Mouse (Mus musculus): ENCODE measurements around the gene Pnpla8.
"Not testable (repeated sequence)": the region's sequence is repeated elsewhere in the genome, so short reads cannot be mapped to it uniquely, and the experiment has no call there.

Pnpla8 gene

DNA sequence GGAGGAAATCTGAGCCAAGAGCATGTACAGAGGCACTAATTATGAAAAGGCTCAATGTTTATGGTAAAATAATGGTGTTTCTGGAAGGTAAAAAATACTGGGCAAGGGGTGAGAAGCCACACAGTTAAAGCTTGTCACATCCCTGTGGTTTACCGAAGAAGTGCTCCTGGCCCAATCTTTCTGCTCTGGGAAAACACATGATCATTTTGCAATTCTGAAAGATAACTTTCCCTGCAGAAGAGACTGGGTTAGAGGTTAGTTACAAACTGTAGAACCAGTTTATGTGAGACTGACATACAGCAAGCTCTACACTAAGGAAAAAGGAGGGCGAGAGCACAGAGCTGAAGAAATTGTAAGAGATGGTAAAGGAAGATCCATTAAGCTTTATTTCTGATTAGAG lies 46.0 kb downstream of the Pnpla8 start:
- in situ Hi-C loops (cut with MboI; ENCODE audit: unreplicated experiment in 2 of 2): loop anchor here (5.0 to 10.0 kb wide), 2 partner anchors 52 to 60 kb away; partner anchors contain the start of gene Dnajb9 (in 1 of the 2)

DNA sequence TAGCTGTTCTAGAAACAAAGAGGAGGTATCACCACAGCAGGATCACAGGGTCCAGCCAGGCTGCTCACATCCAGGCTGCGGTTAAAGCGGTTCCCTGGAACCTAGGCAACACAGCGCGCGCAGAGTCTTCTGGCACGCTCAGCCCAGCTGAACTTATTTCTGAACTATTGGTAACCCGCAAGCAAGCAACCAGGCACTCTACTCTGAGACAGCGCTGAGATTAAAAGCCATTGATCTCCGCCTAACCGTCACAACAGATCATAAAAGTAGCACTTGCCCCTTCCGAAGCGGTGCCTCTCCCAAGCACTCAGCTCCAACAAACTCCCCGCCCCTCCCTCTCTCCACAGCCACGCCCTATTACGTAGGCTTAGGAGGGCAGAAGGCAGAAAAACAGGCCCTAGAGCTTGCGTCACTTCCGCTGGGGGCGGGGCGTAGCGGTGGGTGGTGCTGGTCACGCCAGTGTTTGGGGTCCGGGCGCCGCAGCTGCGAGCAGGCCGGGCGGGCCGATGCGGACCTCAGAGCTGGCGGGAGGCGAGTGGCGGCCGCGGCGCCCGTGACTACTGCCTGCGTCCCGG lies 47.6 kb downstream of the Pnpla8 start:
- in situ Hi-C loops (cut with MboI; ENCODE audit: unreplicated experiment in 2 of 2): loop anchor here (5.0 to 10.0 kb wide), 2 partner anchors 54 to 62 kb away; partner anchors contain the start of gene Dnajb9 (in 1 of the 2)

DNA sequence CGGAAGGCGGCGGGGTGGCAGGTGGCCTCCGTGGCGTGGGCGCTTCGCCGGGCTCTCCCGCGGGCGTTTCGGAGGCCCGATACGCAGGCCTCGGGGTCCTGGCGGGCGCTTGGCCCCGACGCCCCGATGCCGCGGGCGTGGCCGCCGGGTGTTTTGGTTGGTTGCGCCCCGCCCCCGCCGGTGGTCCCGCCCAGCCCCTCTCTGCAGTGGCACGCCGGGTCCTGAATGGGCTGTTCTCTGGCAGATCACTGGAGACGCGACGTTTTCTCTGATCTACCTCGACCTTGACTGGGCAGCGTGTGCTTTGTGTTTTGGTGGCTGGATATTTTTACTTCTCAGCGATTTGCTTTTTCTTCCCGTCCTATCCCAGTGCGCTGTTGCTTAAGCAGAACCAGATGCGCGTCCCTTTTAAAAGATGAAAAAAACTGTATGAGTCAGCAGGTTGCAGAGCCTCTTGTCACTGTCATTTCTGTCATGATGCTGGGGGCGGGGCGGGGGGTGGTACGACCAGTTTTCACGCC lies 48.2 kb downstream of the Pnpla8 start:
- in situ Hi-C loops (cut with MboI; ENCODE audit: unreplicated experiment in 2 of 2): loop anchor here (5.0 to 10.0 kb wide), 2 partner anchors 55 to 62 kb away; partner anchors contain the start of gene Dnajb9 (in 1 of the 2)

DNA sequence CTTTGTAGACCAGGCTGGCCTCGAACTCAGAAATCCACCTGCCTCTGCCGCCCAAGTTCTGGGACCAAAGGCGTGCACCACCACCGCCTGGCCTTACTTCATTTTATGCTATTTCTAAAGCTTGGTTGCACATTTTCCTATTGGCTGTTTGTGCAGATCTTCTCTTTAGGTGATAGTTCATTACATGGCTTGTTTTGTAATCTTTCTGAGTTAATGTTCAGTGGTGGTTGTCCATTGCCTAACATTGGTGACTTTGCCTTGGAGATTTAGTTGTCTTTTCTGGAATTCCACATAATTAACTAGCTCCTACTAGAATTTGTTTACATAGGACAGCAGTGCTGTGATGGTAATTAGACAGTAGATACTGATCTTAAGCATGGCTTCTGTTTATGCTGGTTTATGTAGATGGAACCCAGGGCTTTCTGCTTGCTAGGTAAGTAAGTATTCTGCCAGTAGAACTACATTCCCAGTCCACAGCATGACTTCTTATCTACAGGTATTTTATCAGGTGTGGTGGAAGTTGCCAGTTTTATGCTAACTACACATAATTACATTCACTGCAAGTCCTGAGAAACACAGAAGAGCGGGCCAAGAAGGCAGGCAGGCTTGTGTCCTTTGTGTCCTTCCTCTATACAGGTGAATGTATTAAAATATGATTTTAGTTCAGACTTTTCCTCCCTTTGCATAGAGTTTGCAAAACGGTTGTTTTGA lies 53.1 kb downstream of the Pnpla8 start:
- in situ Hi-C loops (cut with MboI; ENCODE audit: unreplicated experiment in 2 of 2): no loop called here

DNA sequence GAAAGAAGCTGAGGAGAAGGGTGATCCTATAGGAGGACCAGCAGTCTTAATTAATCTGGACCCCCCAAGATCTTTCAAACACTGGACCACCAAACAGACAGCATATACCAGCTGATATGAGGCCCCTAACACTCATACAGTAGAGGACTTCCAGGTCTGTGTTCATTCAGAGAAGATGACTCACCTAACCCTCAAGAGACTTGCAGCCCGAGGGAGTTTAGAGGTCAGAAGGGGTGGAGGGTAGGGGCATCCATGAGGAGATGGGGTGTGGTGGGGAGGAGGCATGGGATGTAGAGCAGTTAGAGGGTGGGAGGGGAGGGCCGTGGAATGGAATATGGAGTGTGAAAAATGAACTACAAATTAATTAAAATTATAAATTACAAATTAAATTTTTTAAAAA lies 59.0 kb downstream of the Pnpla8 start:
- in situ Hi-C loops (cut with MboI; ENCODE audit: unreplicated experiment in 2 of 2): not testable (repeated sequence)

DNA sequence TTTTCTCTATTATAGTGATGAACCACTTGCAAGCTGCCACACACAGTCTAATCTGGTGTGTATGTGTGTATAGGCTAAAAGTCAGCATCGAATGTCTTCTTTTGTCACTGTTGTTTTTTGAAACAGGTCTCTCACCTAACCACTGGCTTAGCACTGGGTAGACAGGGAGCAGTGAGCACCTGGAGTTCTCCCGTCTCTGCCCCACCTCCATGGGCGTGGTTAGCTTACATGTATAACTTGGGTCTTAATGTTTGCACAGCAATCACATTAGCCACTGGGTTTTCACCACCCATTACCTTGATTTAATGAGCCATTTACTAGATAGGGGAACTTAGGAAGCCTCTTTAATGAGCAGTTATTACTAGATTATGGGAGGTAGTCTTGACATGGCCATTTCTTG lies 60.4 kb downstream of the Pnpla8 start:
- in situ Hi-C loops (cut with MboI; ENCODE audit: unreplicated experiment in 2 of 2): no loop called here

DNA sequence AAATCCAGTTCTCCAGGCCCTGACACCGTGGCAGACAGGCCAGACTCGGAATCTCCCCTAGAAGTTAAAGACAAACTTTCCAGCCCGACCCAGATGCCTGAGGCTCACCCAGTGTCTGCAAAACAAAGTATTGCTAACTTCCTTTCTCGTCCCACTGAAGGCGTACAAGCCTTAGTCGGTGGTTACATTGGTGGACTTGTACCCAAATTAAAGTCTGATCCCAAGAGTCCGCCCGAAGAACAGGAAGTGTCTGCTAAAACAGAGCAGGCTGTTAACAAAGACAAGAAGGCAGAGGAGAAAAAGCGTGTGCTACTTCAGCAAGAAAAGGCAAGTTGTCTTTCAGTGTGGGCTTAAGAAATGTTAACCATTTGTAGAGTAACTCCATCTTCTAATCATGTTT lies 62.2 kb downstream of the Pnpla8 start:
- in situ Hi-C loops (cut with MboI; ENCODE audit: unreplicated experiment in 2 of 2): no loop called here

DNA sequence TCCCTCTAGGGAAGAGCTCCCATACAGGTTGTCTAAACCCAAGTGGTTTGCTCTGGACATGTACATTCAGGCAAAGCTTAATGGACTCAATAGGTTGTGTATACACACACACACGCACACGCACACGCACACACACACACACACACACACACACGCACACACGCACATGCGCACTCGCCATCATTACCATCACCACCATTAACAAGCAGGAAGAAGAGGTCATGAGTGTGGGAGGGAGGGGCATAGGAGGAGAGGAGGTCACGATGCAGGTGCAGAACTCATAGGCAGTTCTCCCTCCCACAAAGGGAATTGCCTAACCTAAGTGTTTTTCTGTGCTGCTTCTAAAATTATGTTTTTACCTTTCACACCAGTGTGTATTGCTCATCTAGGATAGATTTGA lies 65.8 kb downstream of the Pnpla8 start:
- in situ Hi-C loops (cut with MboI; ENCODE audit: unreplicated experiment in 2 of 2): no loop called here

DNA sequence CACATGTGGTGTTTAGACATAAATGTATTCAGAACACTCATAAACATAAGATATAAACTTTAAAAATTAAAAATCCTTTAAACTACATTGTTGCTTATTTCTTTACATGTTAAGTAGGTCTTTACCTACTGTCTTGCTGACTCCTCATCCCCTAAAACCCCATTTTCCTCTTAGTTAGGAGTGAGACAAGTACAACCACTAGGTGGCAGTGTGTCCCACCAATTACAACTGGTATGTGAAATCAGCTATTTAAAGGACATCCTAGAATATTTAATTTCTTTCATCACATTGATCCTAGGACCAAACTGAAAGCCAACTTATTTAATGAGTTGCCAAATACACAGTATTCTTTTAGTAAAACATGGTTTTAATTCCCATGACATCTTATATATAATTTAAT lies 71.1 kb downstream of the Pnpla8 start:
- in situ Hi-C loops (cut with MboI; ENCODE audit: unreplicated experiment in 2 of 2): loop anchor here in 1 of 2 experiments (5.0 to 10.0 kb wide), 2 partner anchors 163 to 260 kb away; no protein-coding TSS in a partner anchor

DNA sequence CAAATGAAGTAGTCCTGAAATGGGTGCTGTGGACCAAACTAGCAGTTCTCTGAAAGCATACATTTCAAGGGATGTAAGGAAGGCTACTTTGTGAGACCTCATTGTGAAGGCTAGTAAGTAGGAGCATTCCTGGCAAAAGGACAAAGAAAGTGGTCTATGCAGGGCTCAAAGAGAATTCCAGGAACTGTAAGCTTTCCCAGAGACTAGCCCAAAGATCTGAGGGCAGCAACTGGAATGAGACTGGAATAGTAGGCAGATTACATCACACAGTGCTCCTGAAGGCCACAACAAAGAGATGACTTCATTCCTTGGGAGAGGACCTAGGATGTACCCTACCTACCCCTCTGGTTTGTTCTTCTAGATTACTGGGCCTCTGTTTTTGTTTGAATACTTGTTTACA lies 79.6 kb downstream of the Pnpla8 start:
- in situ Hi-C loops (cut with MboI; ENCODE audit: unreplicated experiment in 2 of 2): no loop called here

DNA sequence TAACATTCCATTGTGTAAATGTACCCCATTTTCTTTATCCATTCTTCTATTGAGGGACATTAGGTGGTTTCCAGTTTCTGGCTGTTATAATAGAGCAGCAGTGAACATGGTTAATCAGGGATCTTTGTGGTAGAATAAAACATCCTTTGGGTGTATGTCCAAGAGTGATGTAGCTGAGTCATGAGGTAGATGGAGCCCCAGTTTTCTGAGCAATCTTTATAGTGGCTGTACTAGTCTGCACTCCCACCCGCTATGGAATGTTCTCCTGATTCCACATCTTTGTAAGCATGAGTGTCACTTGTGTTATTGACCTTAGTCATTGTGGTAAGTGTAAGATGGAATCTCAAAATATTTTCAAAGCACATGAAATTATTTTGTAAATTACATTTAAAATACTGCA lies 82.8 kb downstream of the Pnpla8 start:
- in situ Hi-C loops (cut with MboI; ENCODE audit: unreplicated experiment in 2 of 2): no loop called here

DNA sequence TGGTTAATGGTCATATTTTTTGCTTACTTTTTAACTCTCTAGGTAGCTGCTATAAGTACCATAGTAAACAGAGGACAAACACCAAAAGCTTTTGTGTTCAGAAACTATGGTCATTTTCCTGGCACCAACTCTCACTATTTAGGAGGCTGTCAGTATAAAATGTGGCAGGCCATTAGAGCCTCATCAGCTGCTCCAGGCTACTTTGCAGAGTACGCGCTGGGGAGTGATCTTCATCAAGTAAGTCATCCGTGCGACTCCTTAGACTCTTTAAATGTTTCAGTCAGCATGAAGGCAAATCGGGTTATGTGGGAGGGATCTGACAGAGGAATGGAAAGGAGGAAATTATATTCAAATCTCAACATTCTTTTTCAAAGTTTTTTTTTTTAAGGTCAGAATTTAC lies 83.7 kb downstream of the Pnpla8 start:
- in situ Hi-C loops (cut with MboI; ENCODE audit: unreplicated experiment in 2 of 2): no loop called here

DNA sequence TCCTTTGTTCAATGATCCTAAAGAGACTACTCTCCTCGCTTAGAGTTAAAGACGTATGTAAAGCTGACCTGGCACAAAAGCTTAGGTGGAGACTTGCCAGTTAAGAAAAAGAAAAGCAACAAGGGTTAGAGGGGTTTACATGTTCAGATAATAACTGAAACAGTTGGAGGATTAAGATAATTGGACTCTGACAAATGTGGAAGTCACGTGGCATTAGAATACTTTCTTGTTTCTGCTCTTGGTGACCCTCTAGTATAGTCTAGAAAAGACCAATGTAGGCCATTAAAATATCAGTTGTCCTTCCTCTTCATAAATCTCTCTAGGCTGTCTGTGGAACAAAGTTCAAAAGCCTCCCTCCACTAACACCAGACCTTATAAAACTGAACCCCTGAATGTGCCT lies 87.1 kb downstream of the Pnpla8 start:
- in situ Hi-C loops (cut with MboI; ENCODE audit: unreplicated experiment in 2 of 2): no loop called here

DNA sequence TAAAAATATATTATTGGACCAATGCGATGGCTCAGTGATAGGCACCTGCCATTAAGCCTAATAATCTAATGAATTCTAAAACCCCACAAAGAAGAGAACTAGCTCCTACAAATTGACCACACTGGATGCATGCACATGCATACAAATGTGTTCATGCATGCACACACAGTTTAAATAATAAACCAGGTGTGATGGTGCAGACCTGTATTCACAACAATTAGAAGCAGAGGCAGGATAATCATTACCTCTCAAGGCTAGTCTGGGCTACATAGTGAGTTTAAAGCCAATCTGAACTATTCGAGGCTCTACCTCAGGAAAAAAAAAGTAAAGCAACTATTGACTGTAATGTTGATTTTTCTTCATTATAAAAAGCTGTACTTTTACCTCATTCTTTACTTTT lies 94.0 kb downstream of the Pnpla8 start:
- in situ Hi-C loops (cut with MboI; ENCODE audit: unreplicated experiment in 2 of 2): no loop called here

DNA sequence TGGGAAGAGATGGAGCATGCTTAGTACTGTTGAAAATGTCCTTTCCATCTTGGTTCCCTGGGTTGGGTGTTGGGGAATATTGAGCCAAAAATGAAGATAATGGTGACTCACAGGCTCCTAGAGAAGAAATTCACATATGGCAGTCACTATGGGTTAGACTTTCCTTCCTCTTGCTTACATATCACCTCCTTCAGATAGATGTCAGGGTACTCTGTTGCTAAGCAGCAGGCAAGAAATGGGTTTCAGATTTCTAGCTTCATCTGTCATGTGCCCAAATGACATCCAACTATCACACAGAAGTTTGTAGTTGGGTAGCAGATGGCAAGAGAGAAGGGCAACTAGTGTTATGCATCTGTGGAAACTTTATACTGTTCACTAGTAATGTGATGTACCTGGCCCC lies 103.9 kb downstream of the Pnpla8 start:
- in situ Hi-C loops (cut with MboI; ENCODE audit: unreplicated experiment in 2 of 2): no loop called here

DNA sequence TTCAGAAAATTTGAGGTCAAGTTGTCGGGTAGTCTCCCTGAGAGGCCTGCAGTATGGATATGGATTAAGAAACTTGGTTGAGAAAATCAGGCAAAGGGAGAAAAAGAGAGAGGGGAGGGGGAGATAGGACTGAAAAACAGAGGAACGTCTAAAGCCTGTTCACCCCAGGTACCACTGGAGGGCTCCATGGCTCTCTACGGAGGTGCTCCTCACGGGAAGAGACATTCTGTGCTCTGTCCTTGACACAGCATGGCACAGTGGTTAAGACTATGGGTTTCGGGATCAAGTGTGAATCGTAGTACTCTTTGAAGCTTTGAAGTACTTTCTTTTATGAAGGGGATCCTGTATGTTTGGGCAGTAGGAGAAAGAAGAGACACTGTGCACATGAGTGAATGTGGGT lies 106.3 kb downstream of the Pnpla8 start:
- in situ Hi-C loops (cut with MboI; ENCODE audit: unreplicated experiment in 2 of 2): no loop called here

DNA sequence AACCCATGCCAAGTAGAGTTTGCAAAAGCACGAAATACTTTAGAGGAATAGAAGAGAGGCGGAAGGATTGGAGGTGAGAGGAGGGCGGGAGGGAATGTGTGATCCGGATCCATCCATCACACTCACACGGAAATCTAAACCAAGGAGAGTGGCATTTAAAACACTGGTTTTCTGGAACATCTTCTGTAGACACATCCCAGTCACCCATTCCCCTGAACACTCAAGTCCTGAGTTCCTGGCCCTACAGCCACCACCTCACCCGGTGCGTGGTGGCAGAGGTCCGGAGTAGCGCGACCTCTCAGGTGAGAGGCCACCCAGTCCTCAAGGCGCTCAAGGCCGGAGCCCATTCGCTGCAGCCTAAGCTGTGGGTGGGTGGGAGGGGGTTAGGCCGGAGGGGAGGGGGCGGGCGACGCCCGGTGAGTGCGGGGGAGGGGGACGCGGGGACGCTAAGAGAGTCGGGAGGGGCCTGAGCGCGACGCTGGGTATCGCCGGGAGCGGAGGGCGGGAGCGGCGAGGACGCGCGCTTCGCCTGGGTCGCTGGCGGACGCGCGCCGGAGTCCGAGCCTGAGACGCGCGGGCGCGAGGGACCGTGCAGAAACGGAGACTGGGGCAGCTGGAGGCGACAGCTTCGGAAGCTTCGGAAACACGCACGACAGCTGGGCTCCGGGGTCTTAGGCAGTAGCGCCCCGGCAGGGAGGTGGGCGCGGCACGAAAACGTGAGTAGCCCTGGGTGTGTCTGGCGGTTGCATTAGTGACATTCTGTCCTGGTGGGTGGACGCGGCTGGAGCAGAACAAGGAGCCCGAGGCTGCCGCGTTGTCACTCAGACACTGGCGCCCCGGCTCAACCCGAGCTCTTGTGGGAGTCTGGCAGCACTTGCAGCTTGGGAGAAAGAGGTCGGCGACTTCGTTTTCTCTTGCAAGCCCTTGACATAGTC lies 107.5 kb downstream of the Pnpla8 start, which contains the start of gene Nrcam:
Gene Nrcam, plus strand, starts transcription at position 505 of the 935 bp plus-strand sequence.
- in situ Hi-C loops (cut with MboI; ENCODE audit: unreplicated experiment in 2 of 2): no loop called here

DNA sequence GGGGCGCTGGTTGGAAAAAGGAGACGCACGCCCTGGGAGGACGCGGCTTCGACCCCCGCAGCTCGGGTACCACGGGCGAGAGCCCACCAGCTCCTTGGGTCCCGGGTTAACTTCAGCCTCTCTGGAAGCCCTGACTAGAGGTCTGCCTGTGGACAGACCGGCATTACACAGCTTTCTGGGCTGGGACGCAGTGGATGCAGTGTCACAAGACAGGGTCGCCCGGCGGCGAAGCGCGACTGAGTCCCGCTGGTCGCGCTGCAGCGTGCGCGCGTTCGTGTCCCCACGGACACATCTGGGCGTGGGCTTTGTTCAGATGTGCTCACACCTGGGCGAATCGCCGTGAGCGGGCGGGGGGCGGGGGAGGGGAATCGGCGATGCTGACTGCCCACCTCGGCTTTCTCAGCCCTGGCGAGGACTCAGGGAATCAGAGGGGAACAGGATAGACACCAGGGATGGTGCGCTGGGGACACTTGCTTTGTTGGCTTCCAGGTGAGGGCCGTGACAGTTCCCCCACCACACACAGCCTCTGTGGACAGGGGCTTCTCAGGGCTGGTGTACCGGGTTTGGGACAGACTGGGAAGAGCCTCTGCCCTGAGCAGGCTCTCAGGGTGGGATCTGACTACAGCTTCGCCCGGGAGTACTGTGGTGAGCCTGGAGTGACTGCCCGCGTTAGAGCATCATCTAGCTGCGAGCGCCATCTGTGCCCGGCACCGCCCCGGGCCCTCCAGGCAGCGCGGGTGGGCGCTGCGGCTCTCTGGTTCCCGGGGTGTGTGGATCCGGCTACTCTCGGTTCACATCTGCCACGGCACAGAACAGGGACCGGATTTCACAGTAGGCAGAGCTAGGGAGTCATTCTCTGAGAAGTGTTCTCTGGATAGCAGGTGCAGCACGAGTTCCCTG lies 108.4 kb downstream of the Pnpla8 start:
- in situ Hi-C loops (cut with MboI; ENCODE audit: unreplicated experiment in 2 of 2): no loop called here

DNA sequence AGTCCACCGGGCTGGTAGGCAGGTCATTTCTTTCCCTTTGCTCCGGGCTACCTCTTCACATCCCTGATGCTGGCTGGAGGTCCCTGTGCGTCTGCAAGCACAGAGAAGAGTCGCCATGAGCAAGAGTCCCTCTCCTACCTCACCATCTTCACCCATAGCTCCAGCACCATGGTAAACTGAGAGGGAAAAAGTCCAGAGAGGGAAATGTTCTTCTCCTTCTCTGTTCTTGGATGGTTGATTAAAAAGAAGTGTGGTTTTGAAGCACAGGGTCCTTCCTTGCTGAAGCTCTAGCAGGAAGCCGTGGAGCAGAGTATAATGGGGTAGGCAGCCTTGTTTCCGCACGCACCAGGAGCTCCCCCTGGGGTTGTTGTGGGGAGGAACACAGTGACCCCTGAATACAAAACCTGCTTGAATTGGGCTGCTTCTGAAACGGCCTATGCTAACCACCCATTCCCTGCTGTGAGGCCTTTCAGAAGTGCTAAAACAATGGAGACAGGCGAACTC lies 109.1 kb downstream of the Pnpla8 start:
- in situ Hi-C loops (cut with MboI; ENCODE audit: unreplicated experiment in 2 of 2): no loop called here
